Mouse (Mus musculus) thymus, adult 2 months (tissue): ENCODE results near the gene Gm17720.

Source experiments
- CTCF ChIP-seq: fragments of 200-500 bp; IDR thresholded peaks from 2 replicates; pipeline ENCODE4 v1.5.1; 2012; ENCODE audit warnings: mild to moderate bottlenecking, control low read depth, low read length, moderate library complexity, borderline replicate concordance; ENCODE audit not compliant: control insufficient read depth, poor library complexity, insufficient read depth; ENCODE audit errors: extremely low read depth
- POLR2A ChIP-seq: fragments of 200-500 bp; IDR thresholded peaks from 2 replicates; pipeline ENCODE4 v1.6.1; 2012; ENCODE audit warnings: mild to moderate bottlenecking, low read length, control low read depth, moderate library complexity; ENCODE audit not compliant: control insufficient read depth, poor library complexity, insufficient read depth; ENCODE audit errors: extremely low read depth

DNA sequence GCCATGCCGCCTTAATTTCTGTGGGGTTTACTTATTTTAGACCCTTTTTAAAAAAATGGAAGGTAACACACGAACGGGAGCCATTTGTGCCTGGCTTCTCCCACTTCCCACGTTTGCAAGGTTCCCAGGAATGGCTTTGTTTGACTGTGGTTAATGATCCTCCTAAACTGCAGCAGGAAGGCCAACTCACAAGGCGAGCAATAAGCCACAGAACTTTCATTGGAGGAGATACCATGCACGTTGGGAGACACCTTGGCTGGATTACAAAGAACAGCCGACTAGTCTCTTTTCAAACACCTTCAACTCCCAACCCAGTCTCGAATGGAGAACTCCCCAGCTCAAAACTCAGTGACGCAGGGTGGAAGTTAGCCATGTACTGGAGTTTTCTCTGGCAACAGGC is 38.4 kb downstream of the Gm17720 start:
- TF ChIP-seq CTCF (no peak), POLR2A (no peak)
